Mouse (Mus musculus) adrenal gland, postnatal 4 days (tissue): Measurements from ENCODE around the gene Exosc6. TPM values are rescaled to one million over a fixed set of nuclear protein-coding genes. Genes with fewer than 3 reads are reported as not detected.

Source experiments
- microRNA-seq: library from miRNA; unstranded; fragments of <30 nt; microRNA quantifications from one replicate; pipeline ENCODE4 v1.2.0, GENCODE M21; 2021
- total RNA-seq, 2 experiments: library from RNA; stranded (reverse); gene quantifications; 2 replicates each; pipeline ENCODE4 v1.2.3; 2021

The Exosc6 gene
- total RNA-seq, 2 experiments from 2014 or later, result not detected

Small RNAs within 50 kb of the gene (microRNA-seq; reads per million reads assigned to microRNA genes)
- gene Gm24103 (not detected), gene Mir3473d (1.3 reads per million)

Other genes with a start within 250 kb of the Exosc6 start
- 10 to 100 TPM; 59.7 to 64.1 TPM for gene Cog4, start 209.7 kb upstream of the Exosc6 start, total RNA-seq
- 100 to 1,000 TPM in 1 of 2 experiments, 10 to 100 TPM in 1; 93.3 to 108 TPM for gene Sf3b3, start 209.6 kb upstream of the Exosc6 start, total RNA-seq
- 10 to 100 TPM in 1 of 2 experiments, 1 to 10 TPM in 1; 8.9 to 10.9 TPM for gene Fuk, start 153.9 kb upstream of the Exosc6 start, total RNA-seq
- 10 to 100 TPM; 26.8 to 30.5 TPM for gene St3gal2, start 136.4 kb upstream of the Exosc6 start, total RNA-seq
- gene Ddx19a, start 58.5 kb upstream of the Exosc6 start, total RNA-seq, result 10 to 100 TPM; 55.4 to 62.8 TPM
- gene Ddx19b, start 24.6 kb upstream of the Exosc6 start, total RNA-seq, result 10 to 100 TPM; 16.6 to 17.6 TPM
- 100 to 1,000 TPM in 1 of 2 experiments, 10 to 100 TPM in 1; 87.5 to 104 TPM for gene Aars, start 23.2 kb upstream of the Exosc6 start, total RNA-seq
- gene Clec18a, start 36.1 kb downstream of the Exosc6 start, total RNA-seq, result 10 to 100 TPM in 1 of 2 experiments, under 1 TPM in 1; 0.23 to 15.9 TPM
- 10 to 100 TPM; 40.0 to 40.7 TPM for gene Pdpr, start 38.3 kb downstream of the Exosc6 start, total RNA-seq
- 100 to 1,000 TPM; 127 to 138 TPM for gene Glg1, start 202.9 kb downstream of the Exosc6 start, total RNA-seq
- gene Rfwd3, start 243.9 kb downstream of the Exosc6 start, total RNA-seq, result 10 to 100 TPM; 78.9 to 79.4 TPM